Mouse (Mus musculus) bone marrow, adult 2 months (tissue): ENCODE data around the gene Ednrb. TPM values are rescaled to one million over a fixed set of nuclear protein-coding genes. Genes with fewer than 3 reads are reported as not detected.
"Not testable (repeated sequence)": the region's sequence is repeated elsewhere in the genome, so short reads cannot be mapped to it uniquely, and the experiment has no call there.

Source experiments
- H3K27ac ChIP-seq: fragments of 200-500 bp; 2 replicates; pipeline ENCODE4 v1.5.1; 2012; ENCODE audit warnings: low read depth, mild to moderate bottlenecking, control low read depth, inconsistent platforms, low read length; ENCODE audit not compliant: control insufficient read depth, poor library complexity, insufficient read depth
- H3K4me1 ChIP-seq: fragments of 200-500 bp; 2 replicates; pipeline ENCODE4 v1.6.1; 2011; ENCODE audit warnings: low read length; ENCODE audit not compliant: control insufficient read depth, insufficient read depth
- H3K4me3 ChIP-seq: fragments of 200-500 bp; replicated peaks from 2 replicates; pipeline ENCODE3; 2011; ENCODE audit warnings: mild to moderate bottlenecking, low read depth, low read length, control low read depth; ENCODE audit not compliant: control insufficient read depth
- CTCF ChIP-seq: fragments of 200-500 bp; IDR thresholded peaks from 2 replicates; pipeline ENCODE4 v1.5.1; 2011; ENCODE audit warnings: low read length, control low read depth; ENCODE audit not compliant: control insufficient read depth, insufficient read depth
- POLR2A ChIP-seq: fragments of 200-500 bp; IDR thresholded peaks from 2 replicates; pipeline ENCODE4 v1.6.1; 2011; ENCODE audit warnings: low read depth, mild to moderate bottlenecking, control low read depth, low read length, borderline replicate concordance; ENCODE audit not compliant: control insufficient read depth
- WGBS: fragments of 180-500 bp; shearing (Covaris S2); methylation state at CpG from one replicate; pipeline ENCODE4 v1.1.7; 2018; 5-methylcytosine and 5-hydroxymethylcytosine counted together
- polyA plus RNA-seq: library from polyadenylated mRNA; stranded (reverse); fragments of >200 nt; gene quantifications from 2 replicates; pipeline ENCODE4 v1.2.4, GENCODE M21; 2011; ENCODE audit warnings: low replicate concordance; ENCODE audit not compliant: missing spikeins, insufficient read depth, insufficient read length

Gene Ednrb
- polyA plus RNA-seq, 1 experiment = 0.72 TPM

DNA sequence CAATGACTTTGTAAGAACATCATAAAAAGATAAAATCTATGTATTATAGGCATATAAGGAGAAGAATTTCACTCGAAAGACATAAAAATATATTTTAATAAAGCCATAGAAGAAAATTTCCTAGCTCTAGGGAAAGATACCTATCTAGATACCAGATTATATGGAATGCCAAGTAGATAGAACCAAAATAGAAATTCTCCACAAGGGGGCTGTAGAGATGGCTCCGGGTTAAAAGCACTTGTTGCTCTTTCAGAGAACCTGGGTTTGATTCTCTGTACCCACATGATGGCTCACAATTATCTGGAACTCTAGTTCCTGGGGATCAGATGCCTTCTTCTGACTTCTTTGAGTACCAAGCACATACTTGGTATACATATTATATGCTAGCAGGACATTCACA lies 56.7 kb downstream of the Ednrb start:
- Histone ChIP-seq H3K4me3 (no peak overlapping the region), H3K27ac (no peak overlapping the region), H3K4me1 (no peaks in the 10 kb centered on the region; the same call in 1 of the 2 replicates)
- TF ChIP-seq CTCF (no peak), POLR2A (no peak)
- 70% methylated on average over 2 of the region's 2 CpGs for WGBS

DNA sequence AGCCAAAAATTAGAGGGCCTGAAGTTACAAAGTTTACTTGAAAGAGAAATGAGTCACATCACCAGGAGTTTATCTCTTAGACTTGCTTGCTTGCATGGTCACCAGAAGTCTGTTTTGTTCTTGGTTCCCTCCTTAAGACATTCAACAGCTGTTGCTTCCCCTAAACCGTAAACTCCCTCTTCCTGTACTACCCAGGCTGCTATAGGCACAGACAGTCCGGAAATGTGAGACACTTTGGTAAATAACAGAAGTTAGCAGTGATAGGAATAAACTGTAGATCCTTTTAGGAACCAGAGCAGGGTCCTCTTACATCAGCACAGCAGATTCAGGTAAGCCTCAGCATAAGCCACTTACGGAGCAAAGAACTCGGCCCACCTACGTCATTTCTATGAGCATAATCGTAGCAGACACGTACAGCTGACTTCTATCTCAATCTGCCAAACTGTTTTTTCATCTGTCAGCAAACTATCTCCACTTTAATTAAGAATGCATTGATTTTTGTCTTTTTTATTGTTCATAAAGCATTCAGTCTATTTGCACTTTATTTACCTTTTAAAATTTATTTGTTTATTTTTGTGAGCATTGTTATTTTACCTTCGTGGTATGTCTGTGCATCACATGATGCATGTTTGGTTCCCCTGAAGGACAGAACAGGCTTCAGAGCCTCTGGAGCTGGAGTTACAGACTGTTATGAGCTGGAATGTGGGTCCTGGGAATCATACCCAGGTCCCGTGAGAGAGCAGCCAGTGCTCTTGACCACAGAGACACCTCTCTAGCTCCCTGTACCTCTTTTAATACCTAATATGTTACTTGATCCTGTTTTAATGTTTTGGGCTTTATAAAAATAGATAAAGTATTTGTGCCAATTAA lies 58.9 kb downstream of the Ednrb start:
- Histone ChIP-seq H3K27ac (no peak overlapping the region), H3K4me1 (no peaks in the 10 kb centered on the region; the same call in 1 of the 2 replicates), H3K4me3 (peak overlapping the region; percentile 16)
- no peak for TF ChIP-seq POLR2A
- TF ChIP-seq CTCF = no peak
- WGBS = 16% methylated on average over 9 of the region's 9 CpGs

DNA sequence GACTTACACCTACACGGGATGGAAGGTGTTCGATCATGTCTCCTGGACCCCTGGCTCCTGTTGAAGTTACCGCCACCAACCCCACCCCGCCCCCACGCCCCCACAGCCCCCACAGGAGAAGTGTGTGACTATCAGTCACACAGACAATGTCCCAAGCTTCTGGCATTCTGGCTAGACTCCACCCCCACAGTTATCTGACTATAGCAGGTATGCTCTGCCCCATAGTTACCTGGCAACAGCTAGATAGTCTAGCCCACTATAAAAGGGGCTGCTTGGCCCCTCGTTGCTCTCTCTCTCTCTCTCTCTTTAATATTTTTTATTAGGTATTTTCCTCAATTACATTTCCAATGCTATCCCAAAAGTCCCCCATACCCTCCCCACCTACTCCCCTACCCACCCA lies 63.9 kb downstream of the Ednrb start:
- WGBS = 88% methylated on average over 6 of the region's 6 CpGs
- not testable (repeated sequence) for H3K4me3 ChIP-seq, H3K27ac ChIP-seq, H3K4me1 ChIP-seq

DNA sequence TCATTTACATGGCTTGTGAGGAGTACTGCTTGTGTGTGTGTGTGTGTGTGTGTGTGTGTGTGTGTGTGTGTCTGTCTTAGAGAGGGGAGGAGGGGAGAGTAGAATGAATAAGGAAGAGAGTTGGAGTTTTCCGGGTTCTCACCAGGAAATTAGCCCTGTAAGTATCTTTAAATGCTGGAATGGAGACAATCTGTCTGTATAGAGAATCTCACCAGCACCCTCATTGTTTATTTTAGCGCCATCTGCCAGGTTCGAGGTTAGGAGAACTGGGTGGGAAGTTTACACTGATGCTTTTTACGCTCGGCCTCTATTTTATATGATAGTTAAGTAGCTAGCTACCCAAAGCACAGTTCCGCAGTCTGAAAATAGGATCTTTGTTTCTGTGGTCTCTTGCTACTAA lies 64.9 kb downstream of the Ednrb start:
- Histone ChIP-seq H3K27ac (no peak overlapping the region), H3K4me3 (no peak overlapping the region), H3K4me1 (no peaks in the 10 kb centered on the region)
- TF ChIP-seq CTCF (no peak), POLR2A (no peak)
- 84% methylated on average over 6 of the region's 6 CpGs for WGBS

DNA sequence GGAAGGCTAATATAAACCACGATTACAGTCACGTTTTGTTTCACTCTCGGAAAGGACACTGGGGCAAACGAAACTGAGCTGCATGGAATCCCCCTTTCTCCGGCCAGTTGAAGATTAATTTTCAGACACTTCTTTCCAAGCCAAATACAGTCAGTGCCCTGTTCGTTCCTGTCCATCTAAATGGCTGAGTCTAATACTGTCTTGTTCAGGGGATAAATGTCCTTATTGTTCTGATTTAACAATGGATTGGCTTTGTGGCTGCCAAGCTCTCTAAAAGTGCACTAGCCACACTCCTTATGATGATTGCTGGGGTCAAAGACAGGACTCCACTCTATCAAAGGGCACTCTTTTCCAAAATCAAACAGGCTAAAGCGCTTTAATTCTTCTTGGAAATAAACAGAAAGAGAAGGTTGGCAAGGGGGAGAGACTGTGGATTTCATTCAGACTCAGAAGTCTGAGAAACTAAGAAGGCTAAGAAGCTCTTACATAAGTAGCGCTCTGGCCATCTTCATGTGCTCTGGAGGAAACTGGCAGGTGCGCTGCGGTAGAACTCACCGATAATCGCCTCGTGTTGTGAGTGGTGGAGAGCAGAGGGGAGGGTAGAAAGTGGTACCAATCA lies 65.6 kb downstream of the Ednrb start:
- Histone ChIP-seq H3K4me1 (no peaks in the 10 kb centered on the region), H3K4me3 (no peak overlapping the region), H3K27ac (no peak overlapping the region)
- TF ChIP-seq CTCF (no peak), POLR2A (no peak)
- 79% methylated on average over 13 of the region's 13 CpGs for WGBS

DNA sequence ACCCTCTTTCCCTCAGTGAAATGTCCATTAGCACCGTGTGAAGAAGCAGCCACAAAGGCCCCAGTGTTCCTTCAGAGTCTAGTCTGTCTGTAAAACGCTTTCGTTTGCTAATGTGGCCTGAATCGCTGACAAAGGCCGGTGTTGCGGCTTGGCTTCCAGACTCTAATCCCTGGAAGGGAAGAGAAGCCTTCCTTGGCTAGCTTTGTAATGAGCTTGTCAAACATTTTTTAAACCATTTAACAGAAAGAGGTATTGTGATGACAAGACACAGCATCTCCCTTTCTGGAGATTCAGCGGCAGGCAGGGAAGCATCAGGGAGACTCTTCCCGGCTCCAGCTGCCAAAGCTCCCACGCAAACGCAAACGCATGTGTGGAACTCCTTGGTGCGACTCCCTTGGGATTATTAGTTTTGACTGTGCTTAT lies 66.2 kb downstream of the Ednrb start:
- H3K4me1 ChIP-seq = no peaks in the 10 kb centered on the region
- no peak overlapping the region for H3K4me3 ChIP-seq
- H3K27ac ChIP-seq = no peak overlapping the region
- TF ChIP-seq POLR2A = no peak
- TF ChIP-seq CTCF = no peak
- 75% methylated on average over 12 of the region's 12 CpGs for WGBS

DNA sequence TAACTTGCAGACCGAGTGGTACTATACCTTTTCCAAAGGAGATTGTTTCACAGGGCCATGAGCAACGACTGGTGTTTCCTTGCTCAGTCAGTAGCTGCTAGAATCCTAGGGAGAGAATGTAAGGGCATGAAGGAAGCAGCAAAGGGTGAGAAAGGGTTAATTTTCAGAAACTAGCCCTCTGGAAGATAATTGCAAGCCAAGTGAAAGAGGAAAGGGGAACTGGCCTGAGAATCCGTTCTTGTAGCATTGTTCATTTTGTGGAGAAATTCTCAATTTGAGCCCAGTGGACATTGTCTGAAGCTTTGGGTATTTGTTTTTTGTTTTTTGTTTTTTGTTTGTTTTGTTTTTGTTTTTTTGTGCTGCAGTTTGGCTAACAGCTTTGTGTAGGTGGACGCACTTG lies 66.8 kb downstream of the Ednrb start:
- 57% methylated on average over 4 of the region's 4 CpGs for WGBS
- Histone ChIP-seq H3K27ac (no peak overlapping the region), H3K4me3 (no peak overlapping the region), H3K4me1 (no peaks in the 10 kb centered on the region)
- no peak for TF ChIP-seq POLR2A
- no peak for TF ChIP-seq CTCF

DNA sequence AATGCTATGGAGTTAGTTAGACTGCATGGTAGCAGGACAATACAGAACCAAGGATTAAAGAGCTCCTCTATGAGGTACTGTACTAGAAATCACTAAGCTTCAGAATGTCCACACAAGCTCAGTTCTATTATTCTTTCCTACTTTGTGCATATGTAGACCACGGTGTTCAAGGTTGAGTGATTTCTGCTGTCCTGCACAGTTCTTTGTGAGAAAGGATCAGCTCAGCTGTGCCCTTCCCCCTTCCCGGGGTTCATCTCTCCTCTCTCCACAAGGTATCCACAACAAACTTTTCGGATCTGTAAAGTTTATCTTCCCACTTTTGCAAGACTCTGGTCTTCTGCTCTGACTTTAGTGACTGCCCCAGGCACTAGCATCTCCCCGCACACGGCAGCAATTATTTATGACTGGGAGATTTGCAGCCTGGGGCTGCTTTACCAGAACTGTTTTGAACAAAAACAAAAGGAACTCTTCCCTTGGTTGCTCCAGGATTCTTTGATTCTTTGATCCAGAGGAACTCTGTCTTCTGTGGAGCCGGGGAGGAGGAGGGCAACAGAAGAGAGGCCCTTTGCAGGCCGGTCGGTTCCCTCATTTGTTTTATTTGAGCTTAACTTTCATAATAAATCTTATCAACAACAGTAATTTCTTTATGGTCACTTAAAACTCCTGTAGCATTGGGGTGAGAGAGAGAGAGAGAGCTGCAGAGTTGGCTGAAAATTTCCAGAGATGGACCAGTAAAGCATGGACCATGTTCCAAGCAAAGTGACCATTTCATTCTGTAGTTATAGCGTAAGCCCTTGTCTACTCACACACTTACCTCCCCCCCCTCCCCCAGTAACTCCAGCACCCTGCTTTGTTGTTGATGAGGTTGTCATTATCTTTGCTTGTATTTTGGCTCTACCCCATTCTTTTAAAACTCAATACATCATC lies 74.6 kb downstream of the Ednrb start:
- WGBS = 76% methylated on average over 9 of the region's 9 CpGs
- no peak overlapping the region for H3K4me3 ChIP-seq
- TF ChIP-seq POLR2A = no peak
- no peak for TF ChIP-seq CTCF
- H3K4me1 ChIP-seq = no peaks in the 10 kb centered on the region
- H3K27ac ChIP-seq = no peak overlapping the region
